Mouse (Mus musculus) liver, embryonic 11.5 days (tissue): ENCODE results near the gene Tpte. TPM values are rescaled to one million over a fixed set of nuclear protein-coding genes. Genes with fewer than 3 reads are reported as not detected.
A peak's percentile ranks its signal among the peaks of the same experiment; 100 is the strongest.

Experiments
- ATAC-seq: fragments of 200-750 bp; cut with Nextera tagmentation; replicated peaks from 2 replicates; pipeline ENCODE4 v1.8.0; 2017; ENCODE audit warnings: moderate number of reproducible peaks, mild to moderate bottlenecking, moderate TSS enrichment, moderate library complexity; ENCODE audit not compliant: low FRiP score
- DNase-seq: peaks from one replicate; pipeline ENCODE4 v3.0.0-alpha.2; 2017; ENCODE audit warnings: low spot score
- H3K27ac ChIP-seq: fragments of 300-500 bp; sonication (generic); 2 replicates; pipeline ENCODE4 v1.5.1; 2014; ENCODE audit warnings: mild to moderate bottlenecking, low read depth, low read length, control low read depth
- H3K27me3 ChIP-seq: fragments of 300-500 bp; sonication (generic); replicated peaks from 2 replicates; pipeline ENCODE4 v1.6.1; 2014; ENCODE audit warnings: low read length, mixed read lengths; ENCODE audit not compliant: control insufficient read depth, insufficient read depth
- H3K36me3 ChIP-seq: fragments of 300-500 bp; sonication (generic); 2 replicates; pipeline ENCODE4 v1.6.1; 2014; ENCODE audit warnings: mild to moderate bottlenecking, low read length, moderate library complexity, mixed read lengths; ENCODE audit not compliant: control insufficient read depth, insufficient read depth
- H3K4me1 ChIP-seq: fragments of 300-500 bp; sonication (generic); replicated peaks from 2 replicates; pipeline ENCODE4 v1.6.1; 2014; ENCODE audit warnings: low read length, mixed read lengths; ENCODE audit not compliant: control insufficient read depth, insufficient read depth
- H3K4me2 ChIP-seq: fragments of 300-500 bp; sonication (generic); 2 replicates; pipeline ENCODE4 v1.6.1; 2014; ENCODE audit warnings: mild to moderate bottlenecking, control low read depth, moderate library complexity
- H3K4me3 ChIP-seq: fragments of 300-500 bp; sonication (generic); 2 replicates; pipeline ENCODE4 v1.5.1; 2014; ENCODE audit warnings: low read depth, low read length, control low read depth
- H3K9ac ChIP-seq: fragments of 300-500 bp; sonication (generic); 2 replicates; pipeline ENCODE4 v1.6.1; 2014; ENCODE audit warnings: low read depth, low read length, control low read depth
- H3K9me3 ChIP-seq: fragments of 300-500 bp; sonication (generic); 2 replicates; pipeline ENCODE4 v1.6.1; 2016; ENCODE audit warnings: low read length, inconsistent platforms, mixed read lengths; ENCODE audit not compliant: control insufficient read depth
- WGBS: fragments of 180-500 bp; shearing (Covaris S2); extraction: QIAGEN DNeasy Blood & Tissue Kit; methylation state at CpG from one replicate; pipeline ENCODE4 v1.1.7; 2014; 5-methylcytosine and 5-hydroxymethylcytosine counted together
- polyA plus RNA-seq: library from polyadenylated mRNA; unstranded; fragments of >200 nt; fragmentation: Nextera tagmentation; extraction: Ambion mirVana; gene quantifications from 2 replicates; pipeline ENCODE4 v1.2.1, GENCODE M21; 2014

Gene Tpte
- polyA plus RNA-seq, 1 experiment from 2014 or later = not detected

GRCm38 (mm10) chr8:22306999-22307398 lies 23.8 kb downstream of the Tpte start:
- DNase-seq (no peak), ATAC-seq (no peak)
- H3K9me3 ChIP-seq = no peaks in the 10 kb centered on the region
- H3K4me2 ChIP-seq = no peak overlapping the region
- H3K36me3 ChIP-seq = no peaks in the 10 kb centered on the region
- no peak overlapping the region for H3K4me3 ChIP-seq
- no peaks in the 10 kb centered on the region for H3K27me3 ChIP-seq
- no peak overlapping the region for H3K9ac ChIP-seq
- H3K27ac ChIP-seq = no peak overlapping the region
- WGBS = 74% methylated on average over 10 of the region's 10 CpGs
- H3K4me1 ChIP-seq = no peaks in the 10 kb centered on the region

- WGBS = 64% methylated on average over 9 of the region's 9 CpGs
These were observed 28.2 kb downstream of the Tpte start for GRCm38 (mm10) chr8:22311446-22311845.

GRCm38 (mm10) chr8:22335426-22335825 lies 52.2 kb downstream of the Tpte start:
- DNase-seq (no peak), ATAC-seq (no peak)
- Histone ChIP-seq H3K27ac (no peak overlapping the region), H3K9me3 (no peaks in the 10 kb centered on the region), H3K4me1 (no peaks in the 10 kb centered on the region), H3K27me3 (no peaks in the 10 kb centered on the region), H3K4me2 (no peak overlapping the region), H3K9ac (no peak overlapping the region), H3K4me3 (no peak overlapping the region), H3K36me3 (no peaks in the 10 kb centered on the region)
- WGBS = 78% methylated on average over 13 of the region's 13 CpGs

More at GRCm38 (mm10) chr8:22311446-22311845, 28.2 kb downstream of the Tpte start:
- no peaks in the 10 kb centered on the region for H3K9me3 ChIP-seq
- no peak overlapping the region for H3K27ac ChIP-seq
- no peaks in the 10 kb centered on the region for H3K27me3 ChIP-seq
- H3K4me2 ChIP-seq = no peak overlapping the region
- H3K9ac ChIP-seq = no peak overlapping the region
- H3K4me3 ChIP-seq = no peak overlapping the region
- no peak for ATAC-seq
- DNase-seq = no peak
- H3K4me1 ChIP-seq = no peaks in the 10 kb centered on the region
- no peaks in the 10 kb centered on the region for H3K36me3 ChIP-seq

GRCm38 (mm10) chr8:22359359-22359758 lies 76.1 kb downstream of the Tpte start:
- DNase-seq (no peak), ATAC-seq (no peak)
- Histone ChIP-seq H3K4me1 (no peaks in the 10 kb centered on the region), H3K4me2 (no peak overlapping the region), H3K9me3 (no peaks in the 10 kb centered on the region), H3K36me3 (no peaks in the 10 kb centered on the region), H3K4me3 (no peak overlapping the region), H3K9ac (no peak overlapping the region), H3K27me3 (no peaks in the 10 kb centered on the region), H3K27ac (no peak overlapping the region)
- 85% methylated on average over 6 of the region's 6 CpGs for WGBS

GRCm38 (mm10) chr8:22359882-22360281 lies 76.6 kb downstream of the Tpte start:
- Histone ChIP-seq H3K9ac (no peak overlapping the region), H3K9me3 (no peaks in the 10 kb centered on the region), H3K27me3 (no peaks in the 10 kb centered on the region), H3K4me2 (no peak overlapping the region), H3K27ac (no peak overlapping the region), H3K36me3 (no peaks in the 10 kb centered on the region), H3K4me1 (no peaks in the 10 kb centered on the region), H3K4me3 (no peak overlapping the region)
- no peak for DNase-seq
- WGBS = 82% methylated on average over 6 of the region's 6 CpGs
- no peak for ATAC-seq

GRCm38 (mm10) chr8:22376311-22376710 lies 93.1 kb downstream of the Tpte start:
- Histone ChIP-seq H3K9ac (no peak overlapping the region), H3K27me3 (no peaks in the 10 kb centered on the region), H3K36me3 (peaks cover 4% of the 10 kb centered on the region; the same call in 1 of the 2 replicates), H3K9me3 (no peaks in the 10 kb centered on the region), H3K4me3 (no peak overlapping the region), H3K27ac (no peak overlapping the region), H3K4me2 (no peak overlapping the region), H3K4me1 (no peaks in the 10 kb centered on the region)
- no peak for ATAC-seq
- WGBS = 91% methylated on average over 5 of the region's 5 CpGs
- DNase-seq = no peak

- no peaks in the 10 kb centered on the region for H3K4me1 ChIP-seq
- H3K9ac ChIP-seq = no peak overlapping the region
- H3K4me2 ChIP-seq = no peak overlapping the region
- H3K27me3 ChIP-seq = no peaks in the 10 kb centered on the region
- H3K27ac ChIP-seq = no peak overlapping the region
- peaks cover 9% of the 10 kb centered on the region for H3K36me3 ChIP-seq
- WGBS = 52% methylated on average over 5 of the region's 5 CpGs
- no peak overlapping the region for H3K4me3 ChIP-seq
- ATAC-seq (peak; percentile 81), DNase-seq (peak; percentile 48)
- H3K9me3 ChIP-seq = no peaks in the 10 kb centered on the region
These were observed 93.7 kb downstream of the Tpte start for GRCm38 (mm10) chr8:22376903-22377302.

GRCm38 (mm10) chr8:22380934-22381333 lies 97.7 kb downstream of the Tpte start:
- no peak overlapping the region for H3K9ac ChIP-seq
- no peak for ATAC-seq
- 90% methylated on average over 11 of the region's 11 CpGs for WGBS
- H3K27ac ChIP-seq = no peak overlapping the region
- H3K36me3 ChIP-seq = peaks cover 18% of the 10 kb centered on the region
- no peaks in the 10 kb centered on the region for H3K9me3 ChIP-seq
- DNase-seq = no peak
- no peaks in the 10 kb centered on the region for H3K27me3 ChIP-seq
- H3K4me3 ChIP-seq = no peak overlapping the region
- H3K4me2 ChIP-seq = no peak overlapping the region
- H3K4me1 ChIP-seq = no peaks in the 10 kb centered on the region

- no peak for DNase-seq
- 89% methylated on average over 19 of the region's 19 CpGs for WGBS
These were observed 99.8 kb downstream of the Tpte start for GRCm38 (mm10) chr8:22382824-22383595.

More at GRCm38 (mm10) chr8:22382824-22383595, 99.8 kb downstream of the Tpte start:
- no peaks in the 10 kb centered on the region for H3K9me3 ChIP-seq
- H3K4me2 ChIP-seq = no peak overlapping the region
- H3K9ac ChIP-seq = no peak overlapping the region
- ATAC-seq = no peak
- peaks cover 21% of the 10 kb centered on the region for H3K36me3 ChIP-seq
- H3K4me1 ChIP-seq = no peaks in the 10 kb centered on the region
- H3K4me3 ChIP-seq = no peak overlapping the region
- no peaks in the 10 kb centered on the region for H3K27me3 ChIP-seq
- H3K27ac ChIP-seq = no peak overlapping the region
